ENCODE assay signal across 11 mouse cellular contexts in genomic region chr7:114065407-114066185, GRCm38 (mm10). TPM values are rescaled to one million over a fixed set of nuclear protein-coding genes. Genes with fewer than 3 reads are reported as not detected.
DNase-seq lines count a peak whose midpoint lies in the region; ATAC-seq and TF ChIP-seq lines count a peak whose summit lies in the region.
"Had no signal": no experiment of that assay in that cellular context is flagged by ENCODE, and none has a peak within 500 bp of the region (broad histone marks: within the 10 kb centered on the region; RNA-seq: fewer than 3 reads in every experiment).

No protein-coding gene starts in this region.

- peak; percentile 69; the same call in 1 of the 2 replicates for ATAC-seq in lung, embryonic 14.5 days (ENCODE audit: insufficient read depth)
- ATAC-seq in embryonic facial prominence, embryonic 13.5 days (ENCODE audit: insufficient number of reproducible peaks, insufficient read depth, low FRiP score, low TSS enrichment, low read depth) = no peak
- ATAC-seq in liver, embryonic 15.5 days (ENCODE audit: insufficient read depth) = peak; percentile 28; the same call in 1 of the 2 replicates
- ATAC-seq in erythroid progenitor cell, adult 5-6 weeks (replicated peaks; ENCODE audit: low FRiP score, poor library complexity, severe bottlenecking) = no peak

- WGBS in heart, embryonic 10.5 days = 18% methylated on average over 11 of the region's 11 CpGs
- WGBS in lung, embryonic 14.5 days = 19% methylated on average over 11 of the region's 11 CpGs
- WGBS in lung, adult 2 months = 43% methylated on average over 11 of the region's 11 CpGs
- WGBS in embryonic facial prominence, embryonic 13.5 days = 24% methylated on average over 11 of the region's 11 CpGs
- WGBS in liver, embryonic 15.5 days (ENCODE audit: insufficient replicate concordance) = 34% methylated on average over 11 of the region's 11 CpGs

- TF ChIP-seq CTCF in lung, embryonic 14.5 days (IDR thresholded peaks at IDR 0.05; ENCODE audit: low read depth) = no peak
- no peak for TF ChIP-seq CTCF in lung, adult 2 months (IDR thresholded peaks at IDR 0.05; ENCODE audit: insufficient read depth, low read length)

- H3K9me3 ChIP-seq in heart, embryonic 10.5 days = no peaks in the 10 kb centered on the region
- no peaks in the 10 kb centered on the region for H3K9me3 ChIP-seq in lung, embryonic 14.5 days (ENCODE audit: low read depth, low read length)
- no peaks in the 10 kb centered on the region for H3K9me3 ChIP-seq in embryonic facial prominence, embryonic 13.5 days
- no peaks in the 10 kb centered on the region for H3K9me3 ChIP-seq in liver, embryonic 15.5 days (replicated peaks)

- H3K27me3 ChIP-seq in heart, embryonic 10.5 days (ENCODE audit: insufficient read depth, poor library complexity, severe bottlenecking) = no peaks in the 10 kb centered on the region
- H3K27me3 ChIP-seq in lung, embryonic 14.5 days (ENCODE audit: insufficient read depth, low read length) = no peaks in the 10 kb centered on the region
- no peaks in the 10 kb centered on the region for H3K27me3 ChIP-seq in embryonic facial prominence, embryonic 13.5 days
- no peaks in the 10 kb centered on the region for H3K27me3 ChIP-seq in liver, embryonic 15.5 days

- intact Hi-C loops in heart, postnatal 14 days (cut with DNase I) = no loop called here

- peaks cover 52% of the 10 kb centered on the region for H3K4me1 ChIP-seq in heart, embryonic 10.5 days
- peaks cover 12% of the 10 kb centered on the region for H3K4me1 ChIP-seq in lung, embryonic 14.5 days (ENCODE audit: insufficient read depth)
- H3K4me1 ChIP-seq in lung, adult 2 months (ENCODE audit: control insufficient read depth, insufficient read depth, low read length) = peaks cover 20% of the 10 kb centered on the region
- peaks cover 34% of the 10 kb centered on the region for H3K4me1 ChIP-seq in embryonic facial prominence, embryonic 13.5 days
- peaks cover 12% of the 10 kb centered on the region for H3K4me1 ChIP-seq in liver, embryonic 15.5 days (replicated peaks)

- H3K4me3 ChIP-seq in heart, embryonic 10.5 days = peak overlapping the region; percentile 8; the same call in 1 of the 2 replicates
- H3K4me3 ChIP-seq in lung, embryonic 14.5 days (ENCODE audit: low read depth, low read length) = no peak overlapping the region
- no peak overlapping the region for H3K4me3 ChIP-seq in lung, adult 2 months (replicated peaks; ENCODE audit: extremely low read depth, low read depth, low read length)
- H3K4me3 ChIP-seq in embryonic facial prominence, embryonic 13.5 days = no peak overlapping the region
- no peak overlapping the region for H3K4me3 ChIP-seq in liver, embryonic 15.5 days (replicated peaks)

- peak overlapping the region; percentile 51; the same call in 1 of the 2 replicates for H3K4me2 ChIP-seq in lung, embryonic 14.5 days
- peak overlapping the region; percentile 67 for H3K4me2 ChIP-seq in embryonic facial prominence, embryonic 13.5 days
- H3K4me2 ChIP-seq in liver, embryonic 15.5 days = no peak overlapping the region

- H3K36me3 ChIP-seq in heart, embryonic 10.5 days = peaks cover 4% of the 10 kb centered on the region
- no peaks in the 10 kb centered on the region for H3K36me3 ChIP-seq in lung, embryonic 14.5 days (ENCODE audit: insufficient read depth)
- no peaks in the 10 kb centered on the region for H3K36me3 ChIP-seq in embryonic facial prominence, embryonic 13.5 days
- H3K36me3 ChIP-seq in liver, embryonic 15.5 days (replicated peaks) = no peaks in the 10 kb centered on the region

- H3K9ac ChIP-seq in lung, embryonic 14.5 days = no peak overlapping the region
- H3K9ac ChIP-seq in embryonic facial prominence, embryonic 13.5 days = no peak overlapping the region
- H3K9ac ChIP-seq in liver, embryonic 15.5 days = no peak overlapping the region

- H3K27ac ChIP-seq in heart, embryonic 10.5 days = peak overlapping the region; percentile 52
- peak overlapping the region; percentile 44; the same call in 1 of the 2 replicates for H3K27ac ChIP-seq in lung, embryonic 14.5 days (ENCODE audit: low read depth)
- H3K27ac ChIP-seq in embryonic facial prominence, embryonic 13.5 days = peak overlapping the region; percentile 66
- H3K27ac ChIP-seq in liver, embryonic 15.5 days (replicated peaks) = no peak overlapping the region

- no peak for TF ChIP-seq POLR2A in lung, adult 2 months (IDR thresholded peaks at IDR 0.05; ENCODE audit: borderline replicate concordance, extremely low read depth, low read depth, low read length)

- DNase-seq in heart, embryonic 10.5 days (ENCODE audit: low spot score) = no peak
- DNase-seq in heart, postnatal 14 days = no peak
- peak; percentile 66 for DNase-seq in lung, embryonic 14.5 days
- no peak for DNase-seq in lung, adult 2 months
- no peak for DNase-seq in retina, embryonic 14.5 days (ENCODE audit: low spot score)
- DNase-seq: adrenal gland, adult 8-10 months; cerebellum, adult 9-11 months; layer of hippocampus, adult 9-11 months had no signal

RNA-seq across cellular contexts. Expression of gene Rras2, which starts 52.0 kb away (rescaled TPM):
- 51.8 and 57.5 TPM in 2 replicates for polyA plus RNA-seq in heart, embryonic 10.5 days (2016; fragmentation: Nextera tagmentation; extraction: Ambion mirVana)
- total RNA-seq in heart, postnatal 14 days (2021) = 10 to 100 TPM; 43.8 to 44.2 TPM
- 47.1 and 48.3 TPM in 2 replicates for polyA plus RNA-seq in lung, embryonic 14.5 days (2014; fragmentation: Nextera tagmentation; extraction: Ambion mirVana)
- polyA plus RNA-seq in lung, adult 2 months (2012; rRNA removed) = 24.4 and 30.0 TPM in 2 replicates
- polyA plus RNA-seq in embryonic facial prominence, embryonic 13.5 days (2015; fragmentation: Nextera tagmentation; extraction: Ambion mirVana) = 20.2 and 21.2 TPM in 2 replicates
- 6.7 and 7.3 TPM in 2 replicates for polyA plus RNA-seq in liver, embryonic 15.5 days (2015; fragmentation: Nextera tagmentation; extraction: Ambion mirVana)
- total RNA-seq in erythroid progenitor cell, adult 5-6 weeks (2015; ENCODE audit: low replicate concordance) = 1.7 and 6.1 TPM in 2 replicates
- 0.98 and 1.2 TPM in 2 replicates for total RNA-seq in erythroid progenitor cell, adult 5-6 weeks (2017; ENCODE audit: low replicate concordance)

Comparison
In these comparisons a context has a peak if more than half of its experiments do, and no peak if none do; other contexts are left out.
1. ATAC-seq: peak in lung, embryonic 14.5 days (single experiment) and liver, embryonic 15.5 days (single experiment); none in embryonic facial prominence, embryonic 13.5 days (single experiment) and erythroid progenitor cell, adult 5-6 weeks (single experiment).